ENCODE assay signal across 19 mouse cellular contexts in the genomic region with DNA sequence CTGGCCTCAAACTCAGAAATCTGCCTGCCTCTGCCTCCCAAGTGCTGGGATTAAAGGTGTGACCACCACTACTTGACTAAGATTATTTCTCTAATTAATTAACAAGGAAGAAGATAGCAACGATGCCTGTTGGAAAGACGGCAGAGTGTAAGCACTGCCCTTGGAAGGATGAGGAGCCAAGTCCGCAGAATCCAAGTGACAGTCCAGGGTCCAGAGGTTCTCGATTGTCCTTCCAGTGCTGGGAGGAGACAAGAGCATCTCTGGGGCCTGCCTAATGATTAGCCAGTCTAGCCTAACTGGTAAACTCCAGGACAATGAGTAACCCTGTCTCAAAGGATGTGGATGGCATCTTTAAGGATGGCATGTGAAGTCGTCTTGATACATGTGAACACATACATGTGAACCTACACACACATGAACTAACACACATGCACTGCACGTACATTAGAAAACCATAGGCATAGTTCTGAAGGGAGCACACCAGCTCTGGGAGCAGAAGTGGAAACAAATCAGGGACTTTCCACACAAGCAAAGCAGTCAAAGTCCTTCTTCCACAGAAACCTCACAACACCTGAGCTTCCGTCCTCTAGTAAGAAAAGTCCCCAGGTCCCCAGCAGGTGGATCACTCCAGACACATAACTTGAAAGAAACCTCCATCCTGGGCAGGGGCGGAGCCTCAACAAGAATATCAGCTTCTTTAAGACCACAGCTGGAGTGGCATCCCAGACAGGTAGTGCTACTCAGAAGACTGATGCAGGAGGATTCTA. TPM values are rescaled to one million over a fixed set of nuclear protein-coding genes. Genes with fewer than 3 reads are reported as not detected.
DNase-seq lines count a peak whose midpoint lies in the region; ATAC-seq and TF ChIP-seq lines count a peak whose summit lies in the region.
"Had no signal": no experiment of that assay in that cellular context is flagged by ENCODE, and none has a peak within 500 bp of the region (broad histone marks: within the 10 kb centered on the region; RNA-seq: fewer than 3 reads in every experiment).

No protein-coding gene starts in this region.

- peak; percentile 68 for DNase-seq in kidney, adult 11 months
- peak; percentile 37 for DNase-seq in midbrain, embryonic 11.5 days (ENCODE audit: low spot score, missing footprints)
- DNase-seq in kidney, postnatal 25 days = peak; percentile 55 to 76
- DNase-seq in liver, postnatal 0 days = no peak
- no peak for DNase-seq in right cerebral cortex, adult 2 months (ENCODE audit: low spot score in 2 of 2)
- no peak for DNase-seq in left cerebral cortex, postnatal 36 days (ENCODE audit: low spot score in 2 of 2)
- DNase-seq: adrenal gland, postnatal 10 days; B cell, adult 2 months; cerebellum, adult 11-12 months; cerebellum, postnatal 10 days; forebrain, postnatal 0 days; gastrocnemius, postnatal 25 days had no signal

- H3K9ac ChIP-seq in kidney, embryonic 15.5 days = no peak overlapping the region
- no peak overlapping the region for H3K9ac ChIP-seq in midbrain, embryonic 11.5 days (ENCODE audit: low read length)
- no peak overlapping the region for H3K9ac ChIP-seq in midbrain, embryonic 15.5 days
- H3K9ac ChIP-seq in liver, postnatal 0 days (replicated peaks) = no peak overlapping the region
- H3K9ac ChIP-seq: forebrain, embryonic 13.5 days; forebrain, postnatal 0 days; heart, embryonic 12.5 days had no signal

- H3K9me3 ChIP-seq in kidney, embryonic 15.5 days (replicated peaks) = no peaks in the 10 kb centered on the region
- no peaks in the 10 kb centered on the region for H3K9me3 ChIP-seq in midbrain, embryonic 11.5 days (ENCODE audit: control insufficient read depth, low read length)
- H3K9me3 ChIP-seq in midbrain, embryonic 15.5 days = no peaks in the 10 kb centered on the region
- no peaks in the 10 kb centered on the region for H3K9me3 ChIP-seq in liver, postnatal 0 days (ENCODE audit: low read length)
- H3K9me3 ChIP-seq: embryonic facial prominence, embryonic 10.5 days; forebrain, embryonic 13.5 days; heart, embryonic 12.5 days; hindbrain, embryonic 10.5 days had no signal

- no peak overlapping the region for H3K4me3 ChIP-seq in kidney, embryonic 15.5 days (replicated peaks)
- no peak overlapping the region for H3K4me3 ChIP-seq in midbrain, embryonic 11.5 days (ENCODE audit: low read depth, low read length)
- no peak overlapping the region for H3K4me3 ChIP-seq in midbrain, embryonic 15.5 days
- no peak overlapping the region for H3K4me3 ChIP-seq in liver, postnatal 0 days (ENCODE audit: low read depth, low read length)
- H3K4me3 ChIP-seq: embryonic facial prominence, embryonic 10.5 days; forebrain, embryonic 13.5 days; heart, embryonic 12.5 days; hindbrain, embryonic 10.5 days had no signal

- 91% methylated on average over 8 of the region's 8 CpGs for WGBS in kidney, embryonic 15.5 days
- WGBS in midbrain, embryonic 11.5 days = 92% methylated on average over 8 of the region's 8 CpGs
- 92% methylated on average over 8 of the region's 8 CpGs for WGBS in midbrain, embryonic 15.5 days
- WGBS in liver, postnatal 0 days (ENCODE audit: insufficient replicate concordance) = 86% methylated on average over 8 of the region's 8 CpGs

- no peak overlapping the region for H3K4me2 ChIP-seq in kidney, embryonic 15.5 days
- no peak overlapping the region for H3K4me2 ChIP-seq in midbrain, embryonic 11.5 days
- no peak overlapping the region for H3K4me2 ChIP-seq in midbrain, embryonic 15.5 days
- no peak overlapping the region for H3K4me2 ChIP-seq in liver, postnatal 0 days (ENCODE audit: low read depth, low read length)
- H3K4me2 ChIP-seq: forebrain, embryonic 13.5 days; heart, embryonic 12.5 days had no signal

- ATAC-seq in kidney, embryonic 15.5 days (replicated peaks; ENCODE audit: low FRiP score) = no peak
- ATAC-seq in midbrain, embryonic 11.5 days (ENCODE audit: low FRiP score) = no peak
- no peak for ATAC-seq in midbrain, embryonic 15.5 days (replicated peaks)
- no peak for ATAC-seq in liver, postnatal 0 days
- ATAC-seq: CD4-positive, CD25-positive, alpha-beta regulatory T cell, adult 4 months; forebrain, embryonic 13.5 days; forebrain, postnatal 0 days had no signal

- TF ChIP-seq EP300 in liver, postnatal 0 days (IDR thresholded peaks at IDR 0.05; ENCODE audit: low read depth) = no peak

- H3K36me3 ChIP-seq in kidney, embryonic 15.5 days = peaks cover 80% of the 10 kb centered on the region
- peaks cover 11% of the 10 kb centered on the region for H3K36me3 ChIP-seq in midbrain, embryonic 11.5 days (ENCODE audit: control insufficient read depth, insufficient read depth, low read length)
- H3K36me3 ChIP-seq in midbrain, embryonic 15.5 days (replicated peaks) = peaks cover 31% of the 10 kb centered on the region
- H3K36me3 ChIP-seq in liver, postnatal 0 days (replicated peaks; ENCODE audit: insufficient read depth, low read length) = peaks cover 56% of the 10 kb centered on the region

- no peak overlapping the region for H3K27ac ChIP-seq in kidney, embryonic 15.5 days
- no peak overlapping the region for H3K27ac ChIP-seq in midbrain, embryonic 11.5 days (ENCODE audit: low read depth, low read length)
- no peak overlapping the region for H3K27ac ChIP-seq in midbrain, embryonic 15.5 days
- no peak overlapping the region for H3K27ac ChIP-seq in liver, postnatal 0 days (ENCODE audit: low read depth)
- H3K27ac ChIP-seq: embryonic facial prominence, embryonic 10.5 days; forebrain, embryonic 13.5 days; hindbrain, embryonic 10.5 days had no signal

- no peaks in the 10 kb centered on the region for H3K4me1 ChIP-seq in kidney, embryonic 15.5 days
- no peaks in the 10 kb centered on the region for H3K4me1 ChIP-seq in midbrain, embryonic 11.5 days (ENCODE audit: control insufficient read depth, insufficient read depth, low read length)
- H3K4me1 ChIP-seq in midbrain, embryonic 15.5 days = no peaks in the 10 kb centered on the region
- H3K4me1 ChIP-seq in liver, postnatal 0 days (ENCODE audit: insufficient read depth) = no peaks in the 10 kb centered on the region
- H3K4me1 ChIP-seq: embryonic facial prominence, embryonic 10.5 days; forebrain, embryonic 13.5 days; heart, embryonic 12.5 days had no signal

- no peaks in the 10 kb centered on the region for H3K27me3 ChIP-seq in kidney, embryonic 15.5 days
- H3K27me3 ChIP-seq in midbrain, embryonic 11.5 days (ENCODE audit: control insufficient read depth, insufficient read depth, low read length) = no peaks in the 10 kb centered on the region
- H3K27me3 ChIP-seq in midbrain, embryonic 15.5 days (replicated peaks) = no peaks in the 10 kb centered on the region
- H3K27me3 ChIP-seq in liver, postnatal 0 days (ENCODE audit: insufficient read depth, low read length) = no peaks in the 10 kb centered on the region
- H3K27me3 ChIP-seq: forebrain, embryonic 13.5 days; heart, embryonic 12.5 days had no signal

- TF ChIP-seq CTCF in liver, postnatal 0 days (IDR thresholded peaks at IDR 0.05; ENCODE audit: low read depth) = no peak

- intact Hi-C loops in left cerebral cortex, postnatal 36 days (cut with DNase I) = no loop called here

RNA-seq across cellular contexts. Expression of a gene that starts 19.2 kb away (rescaled TPM):
- polyA plus RNA-seq in kidney, embryonic 15.5 days (2015; fragmentation: Nextera tagmentation; extraction: Ambion mirVana) = 20.0 and 21.0 TPM in 2 replicates
- 21.4 and 22.4 TPM in 2 replicates for polyA plus RNA-seq in midbrain, embryonic 11.5 days (2014; fragmentation: Nextera tagmentation; extraction: Ambion mirVana)
- polyA plus RNA-seq in midbrain, embryonic 15.5 days (2015; fragmentation: Nextera tagmentation; extraction: Ambion mirVana) = 21.8 and 21.9 TPM in 2 replicates
- 7.2 and 8.1 TPM in 2 replicates for polyA plus RNA-seq in liver, postnatal 0 days (2015; fragmentation: Nextera tagmentation; extraction: Ambion mirVana)
- 10 to 100 TPM in 1 of 2 experiments, 1 to 10 TPM in 1; 8.9 to 11.5 TPM for total RNA-seq in left cerebral cortex, postnatal 36 days (2021)

RNA-seq across cellular contexts. Expression of a gene that starts 29.5 kb away (rescaled TPM):
- 54.8 and 60.1 TPM in 2 replicates for polyA plus RNA-seq in kidney, embryonic 15.5 days (2015; fragmentation: Nextera tagmentation; extraction: Ambion mirVana)
- polyA plus RNA-seq in midbrain, embryonic 11.5 days (2014; fragmentation: Nextera tagmentation; extraction: Ambion mirVana) = 41.2 and 48.5 TPM in 2 replicates
- 22.3 and 23.4 TPM in 2 replicates for polyA plus RNA-seq in midbrain, embryonic 15.5 days (2015; fragmentation: Nextera tagmentation; extraction: Ambion mirVana)
- polyA plus RNA-seq in liver, postnatal 0 days (2015; fragmentation: Nextera tagmentation; extraction: Ambion mirVana) = 18.1 and 18.6 TPM in 2 replicates
- 1 to 10 TPM; 6.2 to 7.6 TPM for total RNA-seq in left cerebral cortex, postnatal 36 days (2021)

RNA-seq across cellular contexts. Expression of a gene that starts 29.6 kb away (rescaled TPM):
- polyA plus RNA-seq in kidney, embryonic 15.5 days (2015; fragmentation: Nextera tagmentation; extraction: Ambion mirVana) = 46.5 and 53.0 TPM in 2 replicates
- 37.5 and 44.2 TPM in 2 replicates for polyA plus RNA-seq in midbrain, embryonic 11.5 days (2014; fragmentation: Nextera tagmentation; extraction: Ambion mirVana)
- polyA plus RNA-seq in midbrain, embryonic 15.5 days (2015; fragmentation: Nextera tagmentation; extraction: Ambion mirVana) = 35.4 and 37.2 TPM in 2 replicates
- polyA plus RNA-seq in liver, postnatal 0 days (2015; fragmentation: Nextera tagmentation; extraction: Ambion mirVana) = 16.4 and 17.0 TPM in 2 replicates
- total RNA-seq in left cerebral cortex, postnatal 36 days (2021) = 10 to 100 TPM; 16.7 to 19.5 TPM

RNA-seq across cellular contexts. Expression of a gene that starts 38.1 kb away (rescaled TPM):
- polyA plus RNA-seq in kidney, embryonic 15.5 days (2015; fragmentation: Nextera tagmentation; extraction: Ambion mirVana) = 25.3 and 27.0 TPM in 2 replicates
- polyA plus RNA-seq in midbrain, embryonic 11.5 days (2014; fragmentation: Nextera tagmentation; extraction: Ambion mirVana) = 7.4 and 9.9 TPM in 2 replicates
- 40.5 and 41.4 TPM in 2 replicates for polyA plus RNA-seq in midbrain, embryonic 15.5 days (2015; fragmentation: Nextera tagmentation; extraction: Ambion mirVana)
- polyA plus RNA-seq in liver, postnatal 0 days (2015; fragmentation: Nextera tagmentation; extraction: Ambion mirVana) = 11.4 and 12.1 TPM in 2 replicates
- total RNA-seq in left cerebral cortex, postnatal 36 days (2021) = 10 to 100 TPM; 12.1 to 15.1 TPM

Comparison
In these comparisons a context has a peak if more than half of its experiments do, and no peak if none do; other contexts are left out.
1. DNase-seq: peak in kidney, adult 11 months (single experiment), midbrain, embryonic 11.5 days (single experiment) and kidney, postnatal 25 days (2 of 2); none in liver, postnatal 0 days (single experiment), right cerebral cortex, adult 2 months (0 of 2) and left cerebral cortex, postnatal 36 days (0 of 2).